Mouse (Mus musculus) erythroblast, embryonic 14.5 days (primary cell): Measurements from ENCODE around the gene Ankrd52. TPM values are rescaled to one million over a fixed set of nuclear protein-coding genes. Genes with fewer than 3 reads are reported as not detected.

Source experiments
- H3K27me3 ChIP-seq: 2 replicates; pipeline ENCODE4 v1.6.1; 2012; ENCODE audit warnings: inconsistent platforms; ENCODE audit not compliant: control insufficient read depth
- H3K36me3 ChIP-seq: 2 replicates; pipeline ENCODE4 v1.6.1; 2012; ENCODE audit warnings: mild to moderate bottlenecking, inconsistent platforms; ENCODE audit not compliant: control insufficient read depth
- H3K4me1 ChIP-seq: 2 replicates; pipeline ENCODE4 v1.6.1; 2012; ENCODE audit warnings: inconsistent platforms; ENCODE audit not compliant: control insufficient read depth
- H3K4me3 ChIP-seq: replicated peaks from 2 replicates; pipeline ENCODE3; 2012; ENCODE audit warnings: moderate library complexity, mild to moderate bottlenecking, inconsistent platforms
- H3K9me3 ChIP-seq: 2 replicates; pipeline ENCODE4 v1.6.1; 2012; ENCODE audit warnings: low read length, inconsistent platforms, mixed read lengths; ENCODE audit not compliant: control insufficient read depth
- GATA1 ChIP-seq: IDR thresholded peaks from 2 replicates; pipeline ENCODE4 v1.6.1; 2012; ENCODE audit warnings: low read length, inconsistent platforms, mixed read lengths
- TAL1 ChIP-seq: IDR thresholded peaks from 3 replicates; pipeline ENCODE4 v1.6.1; 2012; ENCODE audit warnings: low read length, inconsistent platforms, mixed read lengths
- polyA plus RNA-seq: library from polyadenylated mRNA; stranded (reverse); fragments of >175 nt; gene quantifications from 2 replicates; pipeline ENCODE4 v1.2.3, GENCODE M21; 2012

The Ankrd52 gene
- polyA plus RNA-seq, 1 experiment = 1.9 TPM

DNA sequence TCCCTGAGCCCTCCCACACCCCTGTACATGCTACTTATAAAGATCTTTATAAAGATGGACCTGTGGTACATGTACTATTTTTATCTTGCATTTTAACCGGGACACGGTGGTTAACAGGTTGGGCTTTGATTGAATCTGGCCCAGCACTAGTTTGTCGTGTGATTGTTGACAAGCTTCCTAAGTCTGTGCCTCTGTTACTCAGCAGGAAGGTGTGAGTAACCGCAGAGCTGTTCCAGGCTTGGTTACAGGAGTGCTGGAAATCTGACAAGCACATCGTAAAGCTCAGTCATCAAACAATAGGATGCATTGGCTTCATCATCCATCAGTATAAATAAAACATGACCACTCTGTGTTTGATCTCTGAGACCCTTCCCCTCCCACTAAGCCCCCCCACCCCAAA, 45.5 kb downstream of the Ankrd52 start:
- Histone ChIP-seq H3K4me1 (peaks cover 3% of the 10 kb centered on the region; the same call in 1 of the 2 replicates), H3K4me3 (no peak overlapping the region), H3K36me3 (peaks cover 35% of the 10 kb centered on the region), H3K27me3 (no peaks in the 10 kb centered on the region), H3K9me3 (no peaks in the 10 kb centered on the region)
- TF ChIP-seq GATA1 = no peak
- no peak for TF ChIP-seq TAL1

DNA sequence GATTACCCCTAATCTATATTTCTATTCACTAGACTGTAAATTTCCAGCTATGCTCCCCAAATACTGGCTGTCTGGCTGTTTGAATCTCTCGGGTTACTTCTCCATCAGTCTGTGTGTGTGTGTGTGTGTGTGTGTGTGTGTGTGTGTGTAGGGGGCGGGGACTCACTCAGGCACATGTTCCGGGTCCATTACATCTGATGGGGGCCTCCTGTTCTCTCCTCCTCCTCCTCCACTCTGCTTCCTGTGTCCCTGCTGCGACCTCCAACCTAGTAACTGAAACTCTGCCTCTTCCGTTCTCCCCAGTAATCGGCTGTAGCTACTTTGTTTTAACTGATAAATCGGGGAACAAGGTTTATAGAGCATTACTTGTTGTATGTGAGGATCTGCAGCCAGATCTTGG, 47.7 kb downstream of the Ankrd52 start:
- H3K27me3 ChIP-seq = no peaks in the 10 kb centered on the region
- peaks cover 36% of the 10 kb centered on the region for H3K36me3 ChIP-seq
- H3K9me3 ChIP-seq = no peaks in the 10 kb centered on the region
- TF ChIP-seq GATA1 (no peak), TAL1 (no peak)
- peaks cover 3% of the 10 kb centered on the region; the same call in 1 of the 2 replicates for H3K4me1 ChIP-seq
- no peak overlapping the region for H3K4me3 ChIP-seq

DNA sequence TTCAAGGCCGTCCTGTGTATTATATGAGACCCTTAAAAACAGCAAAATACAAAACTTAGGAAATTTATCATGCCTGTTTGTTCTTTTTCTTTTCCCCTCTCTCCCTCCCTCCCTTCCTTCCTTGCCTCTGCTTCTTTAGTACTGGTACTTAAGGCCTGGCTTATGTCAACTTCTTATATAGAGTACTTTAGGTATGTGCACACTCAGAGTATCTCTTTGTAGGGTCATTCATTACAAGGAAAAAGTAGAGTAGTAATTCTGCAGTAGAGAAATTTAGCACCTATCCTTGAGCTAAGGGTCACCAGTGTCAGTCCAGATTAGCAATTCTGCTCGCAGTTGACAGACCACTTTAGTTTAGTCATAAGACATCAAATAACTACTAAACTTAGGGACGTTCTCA, 48.3 kb downstream of the Ankrd52 start:
- H3K4me1 ChIP-seq = peaks cover 3% of the 10 kb centered on the region; the same call in 1 of the 2 replicates
- no peak for TF ChIP-seq TAL1
- no peak for TF ChIP-seq GATA1
- H3K9me3 ChIP-seq = no peaks in the 10 kb centered on the region
- peaks cover 40% of the 10 kb centered on the region for H3K36me3 ChIP-seq
- no peak overlapping the region for H3K4me3 ChIP-seq
- no peaks in the 10 kb centered on the region for H3K27me3 ChIP-seq

DNA sequence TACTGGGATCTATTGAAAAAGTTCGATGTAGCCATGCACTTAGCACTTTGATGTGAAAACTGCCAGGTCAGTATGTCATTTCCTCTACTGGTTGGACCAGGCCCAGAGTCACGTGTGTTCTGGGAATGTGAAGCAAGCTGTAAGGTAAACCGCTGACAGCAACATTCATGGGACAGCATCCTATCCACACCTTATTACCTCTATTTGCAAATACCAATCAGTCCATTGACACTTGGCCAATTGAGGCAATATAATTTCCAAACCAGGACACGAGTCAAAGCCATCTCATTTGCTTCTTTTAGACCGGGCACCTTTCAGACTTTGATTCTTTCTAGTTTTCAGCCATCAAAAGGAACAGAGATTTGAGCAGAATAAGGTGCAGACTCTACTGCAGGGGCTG, 52.1 kb downstream of the Ankrd52 start:
- Histone ChIP-seq H3K4me3 (no peak overlapping the region), H3K9me3 (no peaks in the 10 kb centered on the region), H3K36me3 (peaks cover 30% of the 10 kb centered on the region), H3K27me3 (no peaks in the 10 kb centered on the region), H3K4me1 (peaks cover 3% of the 10 kb centered on the region; the same call in 1 of the 2 replicates)
- TF ChIP-seq TAL1 (no peak), GATA1 (no peak)

DNA sequence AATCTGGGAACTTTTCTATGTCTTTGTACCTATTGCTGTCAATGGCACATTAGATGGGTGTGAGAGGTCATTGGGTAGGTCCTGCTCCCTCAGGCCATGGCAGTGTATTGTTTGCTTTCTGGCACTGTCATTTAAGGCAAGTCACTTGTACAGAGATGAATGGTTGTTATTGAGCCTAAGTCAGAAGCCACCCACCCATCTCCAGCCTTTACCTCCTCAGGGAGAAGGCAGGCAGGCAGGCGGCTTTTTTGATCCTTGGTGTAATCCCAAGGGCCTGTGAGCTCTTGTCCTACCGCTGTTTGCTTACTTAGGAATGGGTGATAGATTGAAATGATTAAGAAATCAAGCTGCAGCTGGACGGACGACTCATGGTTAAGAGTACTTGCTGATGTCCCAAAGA, 52.5 kb downstream of the Ankrd52 start:
- Histone ChIP-seq H3K4me3 (no peak overlapping the region), H3K4me1 (peaks cover 3% of the 10 kb centered on the region; the same call in 1 of the 2 replicates), H3K9me3 (no peaks in the 10 kb centered on the region), H3K36me3 (peaks cover 31% of the 10 kb centered on the region), H3K27me3 (no peaks in the 10 kb centered on the region)
- TF ChIP-seq TAL1 = no peak
- no peak for TF ChIP-seq GATA1

DNA sequence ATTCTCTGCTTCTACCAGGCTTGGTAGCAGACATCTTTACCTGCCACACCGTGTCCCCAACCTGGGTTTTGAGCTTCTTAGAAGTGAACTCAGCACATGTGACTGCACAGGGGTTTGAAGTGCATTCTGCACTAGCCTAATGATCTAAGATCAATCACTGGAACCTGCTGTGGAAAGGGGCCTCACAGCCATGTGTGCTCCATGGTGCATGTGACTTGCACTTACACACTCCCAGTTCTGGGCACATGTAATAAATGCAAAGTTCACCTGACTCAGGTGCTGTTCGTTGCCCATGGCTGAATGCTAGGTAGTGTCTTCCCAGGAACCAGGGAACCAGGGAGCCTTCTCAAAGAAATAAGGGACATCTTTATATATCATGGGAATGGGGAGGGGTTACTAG, 56.5 kb downstream of the Ankrd52 start:
- no peak for TF ChIP-seq GATA1
- TF ChIP-seq TAL1 = no peak
- Histone ChIP-seq H3K4me1 (no peaks in the 10 kb centered on the region; the same call in 1 of the 2 replicates), H3K36me3 (peaks cover 59% of the 10 kb centered on the region), H3K9me3 (no peaks in the 10 kb centered on the region), H3K4me3 (no peak overlapping the region), H3K27me3 (no peaks in the 10 kb centered on the region)

DNA sequence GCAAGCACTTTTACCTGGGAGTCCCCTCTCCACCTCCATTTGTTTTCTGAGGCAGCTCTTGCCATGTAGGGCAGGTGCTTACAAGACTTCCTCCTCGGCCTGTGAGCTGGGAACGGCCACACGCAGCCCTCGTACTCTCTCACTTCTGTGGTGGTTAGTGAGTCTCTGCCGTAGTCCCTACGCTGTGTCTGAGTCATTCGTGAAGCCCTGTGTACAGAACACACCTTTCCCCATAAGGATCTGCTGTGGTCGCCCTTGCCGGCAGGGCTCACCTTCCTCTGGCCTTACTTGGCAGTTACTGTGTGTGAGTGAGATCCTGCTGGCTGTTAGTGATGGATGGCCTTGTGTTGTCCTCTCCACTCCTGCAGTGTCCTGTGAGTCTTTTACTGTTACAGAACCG, 57.8 kb downstream of the Ankrd52 start:
- H3K4me3 ChIP-seq = no peak overlapping the region
- no peaks in the 10 kb centered on the region for H3K27me3 ChIP-seq
- H3K36me3 ChIP-seq = peaks cover 57% of the 10 kb centered on the region
- no peaks in the 10 kb centered on the region; the same call in 1 of the 2 replicates for H3K4me1 ChIP-seq
- TF ChIP-seq GATA1 = no peak
- TF ChIP-seq TAL1 = no peak
- H3K9me3 ChIP-seq = no peaks in the 10 kb centered on the region

DNA sequence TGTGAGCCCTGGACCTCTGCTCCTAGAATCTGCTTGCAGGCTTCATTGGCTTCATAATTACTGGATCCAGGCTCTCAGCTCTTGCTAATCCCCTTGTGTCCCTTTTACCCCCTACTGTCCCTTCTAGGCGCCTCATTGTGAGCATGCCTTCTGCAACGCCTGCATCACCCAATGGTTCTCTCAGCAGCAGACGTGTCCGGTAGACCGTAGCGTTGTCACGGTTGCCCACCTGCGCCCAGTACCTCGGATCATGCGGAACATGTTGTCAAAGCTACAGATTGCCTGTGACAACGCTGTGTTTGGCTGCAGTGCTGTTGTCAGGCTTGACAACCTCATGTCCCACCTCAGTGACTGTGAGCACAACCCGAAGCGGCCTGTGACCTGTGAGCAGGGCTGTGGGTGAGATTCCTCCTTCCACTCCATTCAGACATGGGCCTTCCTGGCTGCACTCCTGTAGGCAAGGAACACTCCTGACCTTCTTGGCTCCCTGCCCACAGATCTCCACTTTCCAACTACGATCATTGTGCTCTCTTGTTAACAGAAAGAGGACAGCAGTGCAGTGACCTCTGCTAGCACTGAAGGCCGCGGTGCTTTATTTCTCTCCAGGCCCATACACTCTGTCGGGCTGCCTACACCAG, 58.4 kb downstream of the Ankrd52 start:
- H3K9me3 ChIP-seq = no peaks in the 10 kb centered on the region
- H3K27me3 ChIP-seq = no peaks in the 10 kb centered on the region
- H3K36me3 ChIP-seq = peaks cover 59% of the 10 kb centered on the region
- TF ChIP-seq TAL1 (no peak), GATA1 (no peak)
- H3K4me3 ChIP-seq = no peak overlapping the region
- no peaks in the 10 kb centered on the region; the same call in 1 of the 2 replicates for H3K4me1 ChIP-seq

DNA sequence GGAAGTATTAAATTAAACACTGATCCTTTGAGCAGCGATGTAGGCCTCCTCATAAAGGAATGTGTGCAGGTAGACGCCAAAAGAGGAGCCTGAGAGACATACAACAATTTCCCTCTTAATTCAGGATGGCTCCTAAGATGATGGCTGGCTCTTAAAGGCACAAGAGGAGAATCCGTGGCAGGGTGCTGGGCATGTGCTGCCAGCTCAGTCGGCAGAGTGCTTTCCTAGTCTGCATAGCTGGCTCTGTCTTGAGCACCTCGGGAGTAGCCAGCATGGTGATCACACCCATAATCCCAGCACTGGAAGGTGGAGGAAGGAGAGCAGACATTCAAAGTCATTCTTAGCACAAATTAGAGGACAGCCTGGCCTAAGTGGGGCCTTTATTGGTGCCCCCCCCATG, 59.0 kb downstream of the Ankrd52 start:
- H3K36me3 ChIP-seq = peaks cover 64% of the 10 kb centered on the region
- H3K4me3 ChIP-seq = no peak overlapping the region
- TF ChIP-seq TAL1 = no peak
- TF ChIP-seq GATA1 = no peak
- H3K27me3 ChIP-seq = no peaks in the 10 kb centered on the region
- no peaks in the 10 kb centered on the region; the same call in 1 of the 2 replicates for H3K4me1 ChIP-seq
- no peaks in the 10 kb centered on the region for H3K9me3 ChIP-seq

DNA sequence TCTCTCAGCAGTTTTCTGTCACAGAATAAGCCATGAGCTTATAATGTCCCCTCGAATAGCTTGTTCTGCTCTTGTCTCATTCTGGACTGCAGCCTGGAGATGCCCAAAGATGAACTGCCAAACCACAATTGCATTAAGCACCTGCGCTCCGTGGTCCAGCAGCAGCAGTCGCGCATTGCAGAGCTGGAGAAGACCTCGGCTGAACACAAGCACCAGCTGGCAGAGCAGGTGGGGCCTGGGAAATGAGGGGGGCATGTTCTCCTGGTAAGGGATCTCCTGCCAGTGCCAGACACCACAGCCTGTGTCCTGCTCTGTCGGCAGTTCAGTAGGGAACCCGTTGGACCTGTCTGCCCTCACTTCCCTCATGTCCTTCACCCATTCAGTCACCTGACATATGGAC, 59.5 kb downstream of the Ankrd52 start:
- TF ChIP-seq GATA1 (no peak), TAL1 (no peak)
- Histone ChIP-seq H3K4me3 (no peak overlapping the region), H3K9me3 (no peaks in the 10 kb centered on the region), H3K4me1 (no peaks in the 10 kb centered on the region; the same call in 1 of the 2 replicates), H3K36me3 (peaks cover 67% of the 10 kb centered on the region), H3K27me3 (no peaks in the 10 kb centered on the region)
